Mouse (Mus musculus) olfactory bulb, adult 2 months (tissue): ENCODE data around the gene Lmf2.

Source experiments
- CTCF ChIP-seq: fragments of 200-500 bp; IDR thresholded peaks from 2 replicates; pipeline ENCODE4 v1.5.1; 2012; ENCODE audit warnings: low read depth, mild to moderate bottlenecking, low read length, moderate library complexity; ENCODE audit not compliant: insufficient read depth
- POLR2A ChIP-seq: fragments of 200-500 bp; IDR thresholded peaks from 2 replicates; pipeline ENCODE4 v1.6.1; 2012; ENCODE audit warnings: mild to moderate bottlenecking, low read depth, low read length, moderate library complexity; ENCODE audit not compliant: insufficient read depth

DNA sequence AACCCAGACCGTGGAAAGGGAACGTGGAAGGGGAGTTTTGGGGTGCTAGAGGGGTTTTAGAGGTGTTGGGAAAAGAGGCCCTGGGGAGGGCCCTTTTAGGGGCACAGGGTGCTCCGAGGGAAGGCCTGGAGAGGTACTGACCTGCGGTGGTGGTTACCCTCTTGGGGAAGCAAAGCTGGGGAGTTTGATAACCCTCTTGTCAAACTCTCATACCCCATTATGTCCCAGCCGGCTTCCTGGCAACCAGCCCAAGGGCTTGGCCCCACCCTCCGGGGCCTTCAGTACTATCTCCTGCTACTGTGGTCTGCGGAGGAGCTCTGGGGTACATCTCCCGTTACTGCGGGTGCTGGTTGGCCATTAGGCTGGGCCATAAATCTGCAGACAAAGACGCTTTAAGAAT is 24.0 kb upstream of the Lmf2 start:
- no peak for TF ChIP-seq CTCF
- TF ChIP-seq POLR2A = no peak
